Mouse (Mus musculus): ENCODE data around the gene Crybg1.

- TF ChIP-seq EP300 (IDR thresholded peaks at IDR 0.05) (no peak), CTCF (IDR thresholded peaks at IDR 0.05) (no peak)
Observed at GRCm38 (mm10) chr10:44111168-44111567, 37.5 kb downstream of the Crybg1 start.

Data from lung, postnatal 0 days (tissue).